Mouse (Mus musculus) CD4-positive, CD25-positive, alpha-beta regulatory T cell, adult 4 months (primary cell): ENCODE measurements around the gene Chrdl2. TPM values are rescaled to one million over a fixed set of nuclear protein-coding genes. Genes with fewer than 3 reads are reported as not detected.
"Not testable (repeated sequence)": the region's sequence is repeated elsewhere in the genome, so short reads cannot be mapped to it uniquely, and the experiment has no call there.

ENCODE experiments used
- ATAC-seq: one replicate; pipeline ENCODE4 v1.8.0; 2017
- polyA plus RNA-seq, 2 experiments: library from polyadenylated mRNA; unstranded; fragments of 100-300 nt; shearing (Covaris generic); gene quantifications; one replicate each; pipeline ENCODE4 v1.2.1; 2017

Gene Chrdl2
- polyA plus RNA-seq = not detected

- ATAC-seq = no peak
Measured at GRCm38 (mm10) chr7:100005790-100006189, at the start of gene Chrdl2. Chrdl2 (plus strand) TSS chr7:100006172.

- no peak for ATAC-seq
Measured at GRCm38 (mm10) chr7:99957226-99957965, 48.6 kb upstream of the Chrdl2 start.

- not testable (repeated sequence) for ATAC-seq
Measured at GRCm38 (mm10) chr7:99960571-99960970, 45.4 kb upstream of the Chrdl2 start.

GRCm38 (mm10) chr7:99961518-99961917 lies 44.5 kb upstream of the Chrdl2 start:
- no peak for ATAC-seq

- no peak for ATAC-seq
Measured at GRCm38 (mm10) chr7:99962536-99963236, 43.3 kb upstream of the Chrdl2 start.

- no peak for ATAC-seq
Measured at GRCm38 (mm10) chr7:99963237-99963860, 42.6 kb upstream of the Chrdl2 start.

GRCm38 (mm10) chr7:99965020-99965841 lies 40.7 kb upstream of the Chrdl2 start:
- ATAC-seq = no peak

- ATAC-seq = no peak
Measured at GRCm38 (mm10) chr7:99966011-99966721, 39.8 kb upstream of the Chrdl2 start.

- no peak for ATAC-seq
Measured at GRCm38 (mm10) chr7:99969151-99969550, 36.8 kb upstream of the Chrdl2 start.

GRCm38 (mm10) chr7:99971926-99972325 lies 34.0 kb upstream of the Chrdl2 start:
- no peak for ATAC-seq

GRCm38 (mm10) chr7:99972912-99973311 lies 33.1 kb upstream of the Chrdl2 start:
- ATAC-seq = not testable (repeated sequence)

GRCm38 (mm10) chr7:99974208-99974970 lies 31.6 kb upstream of the Chrdl2 start:
- no peak for ATAC-seq

- no peak for ATAC-seq
Measured at GRCm38 (mm10) chr7:99975819-99976575, 30.0 kb upstream of the Chrdl2 start.

GRCm38 (mm10) chr7:99978041-99978440 lies 27.9 kb upstream of the Chrdl2 start:
- no peak for ATAC-seq

- ATAC-seq = no peak
Measured at GRCm38 (mm10) chr7:99979081-99979480, 26.9 kb upstream of the Chrdl2 start.

- peak; percentile 40 for ATAC-seq
Measured at GRCm38 (mm10) chr7:99979546-99980131, 26.3 kb upstream of the Chrdl2 start.

- peak; percentile 96 for ATAC-seq
Measured at GRCm38 (mm10) chr7:99980132-99980591, 25.8 kb upstream of the Chrdl2 start, which contains the start of gene Rnf169. Rnf169 (minus strand) TSS chr7:99980448.

GRCm38 (mm10) chr7:99981311-99981710 lies 24.7 kb upstream of the Chrdl2 start:
- no peak for ATAC-seq
